Mouse (Mus musculus): ENCODE data around the gene Cacnb2. TPM values are rescaled to one million over a fixed set of nuclear protein-coding genes. Genes with fewer than 3 reads are reported as not detected.

The Cacnb2 gene
- polyA plus RNA-seq, 1 experiment from 2014 or later: 6.2 TPM

DNA sequence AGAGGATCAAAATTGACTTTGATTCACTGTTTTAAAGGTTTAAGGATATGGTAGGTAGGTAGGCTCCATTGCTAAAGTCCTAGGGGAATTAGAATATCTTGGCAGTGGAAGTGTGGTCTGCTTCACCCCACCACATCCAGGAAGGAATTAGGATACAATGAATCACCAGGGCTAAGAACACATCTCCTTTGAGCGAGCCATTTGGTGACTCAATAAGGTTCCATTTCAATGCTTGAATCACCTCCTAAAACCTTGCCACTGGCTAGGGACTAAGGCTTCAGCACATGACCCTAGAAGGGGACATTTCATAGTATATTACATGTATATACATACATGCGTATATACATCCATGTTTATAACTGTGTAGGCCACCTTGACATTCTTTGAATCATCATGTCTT is 30.3 kb downstream of the Cacnb2 start:
- H3K4me1 ChIP-seq (ENCODE audit: control insufficient read depth, insufficient read depth, low read length): no peaks in the 10 kb centered on the region
- H3K27me3 ChIP-seq (ENCODE audit: control insufficient read depth, insufficient read depth, low read length): no peaks in the 10 kb centered on the region
- no peaks in the 10 kb centered on the region for H3K9me3 ChIP-seq (ENCODE audit: control insufficient read depth, low read depth, low read length)
- no peak overlapping the region for H3K4me2 ChIP-seq (replicated peaks; ENCODE audit: low read depth, low read length)
- ATAC-seq (ENCODE audit: insufficient number of reproducible peaks, insufficient read depth, low FRiP score, low read depth): no peak
- H3K9ac ChIP-seq (replicated peaks; ENCODE audit: low read depth, low read length): no peak overlapping the region
- no peak overlapping the region for H3K27ac ChIP-seq (ENCODE audit: low read length)
- no peak overlapping the region for H3K4me3 ChIP-seq (ENCODE audit: low read depth, low read length)
- H3K36me3 ChIP-seq (ENCODE audit: control insufficient read depth, insufficient read depth, low read length): no peaks in the 10 kb centered on the region
- 90% methylated on average over 2 of the region's 2 CpGs for whole genome bisulfite sequencing

DNA sequence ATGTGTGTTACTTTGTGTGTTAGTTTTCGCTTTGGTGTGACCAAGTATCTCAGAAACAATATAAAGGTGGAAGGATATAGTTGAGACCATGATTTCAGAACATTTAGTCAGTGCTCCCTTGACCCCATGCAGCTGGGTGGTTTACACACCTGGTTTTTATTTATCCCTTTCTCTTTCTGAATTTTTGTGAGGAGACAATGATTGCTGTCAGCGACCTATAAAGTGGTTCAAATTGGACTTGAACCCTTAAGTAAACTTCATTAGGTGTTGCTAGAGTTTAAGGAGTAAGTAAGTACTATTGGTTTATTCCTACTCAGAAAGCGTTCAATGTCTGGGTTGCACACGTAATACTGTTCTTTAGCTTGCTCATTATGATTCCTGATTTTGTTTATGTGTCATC is 36.4 kb downstream of the Cacnb2 start:
- Histone ChIP-seq H3K4me3 (ENCODE audit: low read depth, low read length) (no peak overlapping the region), H3K9ac (replicated peaks; ENCODE audit: low read depth, low read length) (no peak overlapping the region), H3K4me1 (ENCODE audit: control insufficient read depth, insufficient read depth, low read length) (peaks cover 8% of the 10 kb centered on the region; the same call in 1 of the 2 replicates), H3K9me3 (ENCODE audit: control insufficient read depth, low read depth, low read length) (no peaks in the 10 kb centered on the region), H3K27ac (ENCODE audit: low read length) (no peak overlapping the region), H3K36me3 (ENCODE audit: control insufficient read depth, insufficient read depth, low read length) (no peaks in the 10 kb centered on the region), H3K4me2 (replicated peaks; ENCODE audit: low read depth, low read length) (no peak overlapping the region), H3K27me3 (ENCODE audit: control insufficient read depth, insufficient read depth, low read length) (no peaks in the 10 kb centered on the region)
- 81% methylated on average over 4 of the region's 4 CpGs for WGBS
- no peak for ATAC-seq (ENCODE audit: insufficient number of reproducible peaks, insufficient read depth, low FRiP score, low read depth)

DNA sequence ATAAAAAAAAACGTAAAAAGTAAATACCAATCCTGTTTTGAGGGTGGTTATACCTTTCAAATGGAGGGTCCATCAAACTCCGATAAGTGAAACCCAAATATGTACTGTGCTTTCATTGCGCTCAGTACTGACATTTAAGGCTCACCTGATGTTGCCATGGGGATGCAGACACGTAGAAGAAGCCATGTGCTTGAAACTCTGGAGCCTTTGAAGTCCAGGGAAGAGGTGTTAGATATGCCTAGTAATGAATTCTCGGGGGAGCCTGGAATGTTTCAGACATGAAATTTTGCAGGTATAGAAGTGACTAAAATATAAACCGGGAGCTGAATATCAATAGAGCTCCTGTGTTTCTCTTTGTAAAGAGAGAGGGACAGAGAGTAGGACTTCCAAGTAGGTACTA is 37.0 kb downstream of the Cacnb2 start:
- no peak for ATAC-seq (ENCODE audit: insufficient number of reproducible peaks, insufficient read depth, low FRiP score, low read depth)
- Histone ChIP-seq H3K4me3 (ENCODE audit: low read depth, low read length) (no peak overlapping the region), H3K9me3 (ENCODE audit: control insufficient read depth, low read depth, low read length) (no peaks in the 10 kb centered on the region), H3K9ac (replicated peaks; ENCODE audit: low read depth, low read length) (no peak overlapping the region), H3K4me2 (replicated peaks; ENCODE audit: low read depth, low read length) (no peak overlapping the region), H3K36me3 (ENCODE audit: control insufficient read depth, insufficient read depth, low read length) (no peaks in the 10 kb centered on the region), H3K4me1 (ENCODE audit: control insufficient read depth, insufficient read depth, low read length) (peaks cover 8% of the 10 kb centered on the region; the same call in 1 of the 2 replicates), H3K27me3 (ENCODE audit: control insufficient read depth, insufficient read depth, low read length) (no peaks in the 10 kb centered on the region), H3K27ac (ENCODE audit: low read length) (no peak overlapping the region)
- 74% methylated on average over 6 of the region's 6 CpGs for WGBS

DNA sequence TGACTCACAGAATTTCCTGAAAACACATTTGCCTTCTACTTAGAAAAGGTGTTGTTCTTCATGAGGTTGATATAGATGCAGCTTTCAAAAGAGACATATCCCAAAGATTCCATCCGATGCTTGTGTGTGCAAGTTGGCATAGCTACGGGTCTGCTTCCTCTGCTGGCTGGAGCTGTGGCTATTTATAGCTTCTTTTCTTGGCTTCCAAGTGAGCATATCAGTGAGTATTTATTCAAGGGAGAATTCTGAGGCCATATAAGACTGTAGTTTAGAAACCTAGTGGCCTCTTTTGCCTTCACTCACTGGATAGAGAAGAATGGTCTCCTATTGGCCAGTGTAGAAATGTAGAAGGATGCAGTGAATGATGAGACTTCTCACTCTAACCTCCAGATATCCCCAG is 38.2 kb downstream of the Cacnb2 start:
- Histone ChIP-seq H3K27me3 (ENCODE audit: control insufficient read depth, insufficient read depth, low read length) (no peaks in the 10 kb centered on the region), H3K9me3 (ENCODE audit: control insufficient read depth, low read depth, low read length) (no peaks in the 10 kb centered on the region), H3K4me3 (ENCODE audit: low read depth, low read length) (no peak overlapping the region), H3K27ac (ENCODE audit: low read length) (peak overlapping the region; percentile 75), H3K36me3 (ENCODE audit: control insufficient read depth, insufficient read depth, low read length) (no peaks in the 10 kb centered on the region), H3K9ac (replicated peaks; ENCODE audit: low read depth, low read length) (no peak overlapping the region), H3K4me2 (replicated peaks; ENCODE audit: low read depth, low read length) (no peak overlapping the region), H3K4me1 (ENCODE audit: control insufficient read depth, insufficient read depth, low read length) (peaks cover 8% of the 10 kb centered on the region; the same call in 1 of the 2 replicates)
- peak; percentile 72; the same call in 1 of the 2 replicates for ATAC-seq (ENCODE audit: insufficient number of reproducible peaks, insufficient read depth, low FRiP score, low read depth)
- WGBS: 34% methylated on average over 2 of the region's 2 CpGs

DNA sequence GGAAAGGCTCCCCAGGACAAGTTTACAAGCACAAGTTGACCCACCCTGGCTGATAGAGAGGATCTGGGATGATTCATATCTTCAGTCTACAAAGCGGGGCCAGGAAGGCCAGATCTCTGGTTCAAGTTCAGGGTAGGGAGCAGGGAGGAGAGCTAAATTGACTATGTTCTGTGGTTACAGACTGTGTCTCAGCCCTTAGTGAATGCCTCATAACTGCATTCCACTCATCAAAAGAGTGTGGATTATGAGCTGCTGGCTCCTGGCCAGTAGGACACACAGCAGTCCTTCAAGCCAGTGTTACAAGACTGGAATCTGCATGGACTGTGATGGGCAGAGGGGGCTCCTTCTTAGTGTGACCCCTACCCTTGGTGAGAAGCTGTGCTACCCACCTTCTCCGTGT is 48.4 kb downstream of the Cacnb2 start:
- Histone ChIP-seq H3K4me3 (ENCODE audit: low read depth, low read length) (no peak overlapping the region), H3K27me3 (ENCODE audit: control insufficient read depth, insufficient read depth, low read length) (no peaks in the 10 kb centered on the region), H3K27ac (ENCODE audit: low read length) (no peak overlapping the region), H3K9me3 (ENCODE audit: control insufficient read depth, low read depth, low read length) (no peaks in the 10 kb centered on the region), H3K4me2 (replicated peaks; ENCODE audit: low read depth, low read length) (no peak overlapping the region), H3K9ac (replicated peaks; ENCODE audit: low read depth, low read length) (no peak overlapping the region), H3K36me3 (ENCODE audit: control insufficient read depth, insufficient read depth, low read length) (no peaks in the 10 kb centered on the region), H3K4me1 (ENCODE audit: control insufficient read depth, insufficient read depth, low read length) (0 out of 2 replicates have a peak, but pooled peaks cover 7% of the 10 kb centered on the region)
- 42% methylated on average over 2 of the region's 2 CpGs for WGBS
- no peak for ATAC-seq (ENCODE audit: insufficient number of reproducible peaks, insufficient read depth, low FRiP score, low read depth)

DNA sequence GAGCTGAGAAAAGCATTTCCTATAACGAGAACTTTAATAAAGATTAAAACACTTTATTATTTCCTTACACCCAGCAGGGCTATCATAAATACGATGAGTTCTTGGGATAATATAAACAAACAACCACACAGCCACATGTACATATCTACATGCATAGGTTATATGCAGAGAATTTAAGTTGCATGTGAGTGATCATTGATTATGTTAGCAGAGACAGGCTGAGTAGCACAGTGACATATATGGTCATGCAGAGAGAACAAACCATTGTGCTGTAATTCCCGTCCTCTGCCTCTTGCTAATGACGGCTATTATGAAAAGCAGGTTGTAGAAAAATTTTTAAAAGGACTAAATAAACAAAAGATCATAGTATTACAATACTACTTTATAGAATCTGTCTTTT is 53.8 kb downstream of the Cacnb2 start:
- Histone ChIP-seq H3K4me1 (ENCODE audit: control insufficient read depth, insufficient read depth, low read length) (0 out of 2 replicates have a peak, but pooled peaks cover under 1% of the 10 kb centered on the region), H3K9ac (replicated peaks; ENCODE audit: low read depth, low read length) (no peak overlapping the region), H3K27me3 (ENCODE audit: control insufficient read depth, insufficient read depth, low read length) (no peaks in the 10 kb centered on the region), H3K4me3 (ENCODE audit: low read depth, low read length) (no peak overlapping the region), H3K9me3 (ENCODE audit: control insufficient read depth, low read depth, low read length) (no peaks in the 10 kb centered on the region), H3K27ac (ENCODE audit: low read length) (no peak overlapping the region), H3K4me2 (replicated peaks; ENCODE audit: low read depth, low read length) (no peak overlapping the region), H3K36me3 (ENCODE audit: control insufficient read depth, insufficient read depth, low read length) (no peaks in the 10 kb centered on the region)
- WGBS: 71% methylated on average over 4 of the region's 4 CpGs
- ATAC-seq (ENCODE audit: insufficient number of reproducible peaks, insufficient read depth, low FRiP score, low read depth): no peak

DNA sequence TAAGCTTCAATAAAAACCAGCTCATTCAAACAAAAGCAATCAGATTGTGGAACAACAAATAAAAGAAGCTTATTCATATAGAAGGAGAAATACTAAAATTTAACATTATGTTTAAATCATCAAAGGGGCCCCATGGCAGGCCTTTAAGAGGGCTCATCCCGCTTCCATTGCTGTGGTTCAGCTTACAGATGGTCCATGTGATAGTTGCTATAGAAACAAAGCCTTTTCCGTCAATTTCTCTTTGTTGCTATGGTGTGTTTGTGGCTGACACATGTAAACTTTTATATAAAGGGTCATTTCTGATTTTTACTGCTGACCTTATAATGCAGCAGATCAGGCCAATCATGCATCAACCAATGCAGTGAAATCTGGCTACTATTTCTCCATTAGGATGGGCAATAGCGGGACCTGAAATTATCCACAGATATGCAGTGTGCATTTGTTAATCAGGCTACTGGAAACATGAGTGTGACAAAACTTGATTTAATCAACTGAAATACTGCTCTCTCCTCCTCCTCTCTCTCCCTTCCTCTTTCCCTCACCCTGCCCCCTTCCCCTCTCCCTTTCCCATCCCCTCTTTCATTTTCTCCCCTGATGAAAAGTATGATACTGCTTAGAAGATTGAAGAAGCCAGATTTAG is 54.4 kb downstream of the Cacnb2 start:
- H3K4me3 ChIP-seq (ENCODE audit: low read depth, low read length): no peak overlapping the region
- no peak for ATAC-seq (ENCODE audit: insufficient number of reproducible peaks, insufficient read depth, low FRiP score, low read depth)
- H3K4me1 ChIP-seq (ENCODE audit: control insufficient read depth, insufficient read depth, low read length): no peaks in the 10 kb centered on the region
- no peak overlapping the region for H3K27ac ChIP-seq (ENCODE audit: low read length)
- no peaks in the 10 kb centered on the region for H3K9me3 ChIP-seq (ENCODE audit: control insufficient read depth, low read depth, low read length)
- no peak overlapping the region for H3K9ac ChIP-seq (replicated peaks; ENCODE audit: low read depth, low read length)
- H3K36me3 ChIP-seq (ENCODE audit: control insufficient read depth, insufficient read depth, low read length): no peaks in the 10 kb centered on the region
- H3K4me2 ChIP-seq (replicated peaks; ENCODE audit: low read depth, low read length): no peak overlapping the region
- H3K27me3 ChIP-seq (ENCODE audit: control insufficient read depth, insufficient read depth, low read length): no peaks in the 10 kb centered on the region
- 70% methylated on average over 3 of the region's 3 CpGs for WGBS

DNA sequence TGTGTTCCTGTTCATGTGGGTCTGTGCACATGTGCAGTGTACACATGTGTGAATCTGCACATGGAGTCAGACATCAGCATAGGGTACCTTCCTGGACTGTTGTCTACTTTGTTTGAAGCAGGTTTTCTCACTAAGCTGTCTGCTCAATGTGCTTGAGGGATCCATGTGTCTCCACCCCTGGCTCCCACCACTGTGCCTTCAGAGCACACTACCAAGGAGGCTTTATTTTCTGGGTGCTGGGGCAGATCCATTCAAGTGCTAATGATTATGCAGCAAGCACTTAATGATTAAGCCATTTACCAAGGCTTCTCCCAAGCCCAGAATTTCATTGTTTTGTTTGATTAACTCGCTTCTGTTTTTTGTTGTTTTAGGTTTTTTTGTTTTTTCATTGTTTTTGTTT is 62.3 kb downstream of the Cacnb2 start:
- no peak overlapping the region for H3K27ac ChIP-seq (ENCODE audit: low read length)
- ATAC-seq (ENCODE audit: insufficient number of reproducible peaks, insufficient read depth, low FRiP score, low read depth): no peak
- no peaks in the 10 kb centered on the region for H3K27me3 ChIP-seq (ENCODE audit: control insufficient read depth, insufficient read depth, low read length)
- H3K4me2 ChIP-seq (replicated peaks; ENCODE audit: low read depth, low read length): no peak overlapping the region
- no peak overlapping the region for H3K9ac ChIP-seq (replicated peaks; ENCODE audit: low read depth, low read length)
- H3K36me3 ChIP-seq (ENCODE audit: control insufficient read depth, insufficient read depth, low read length): no peaks in the 10 kb centered on the region
- H3K4me3 ChIP-seq (ENCODE audit: low read depth, low read length): no peak overlapping the region
- H3K4me1 ChIP-seq (ENCODE audit: control insufficient read depth, insufficient read depth, low read length): no peaks in the 10 kb centered on the region
- WGBS: 66% methylated on average over 1 of the region's 1 CpGs
- H3K9me3 ChIP-seq (ENCODE audit: control insufficient read depth, low read depth, low read length): no peaks in the 10 kb centered on the region

DNA sequence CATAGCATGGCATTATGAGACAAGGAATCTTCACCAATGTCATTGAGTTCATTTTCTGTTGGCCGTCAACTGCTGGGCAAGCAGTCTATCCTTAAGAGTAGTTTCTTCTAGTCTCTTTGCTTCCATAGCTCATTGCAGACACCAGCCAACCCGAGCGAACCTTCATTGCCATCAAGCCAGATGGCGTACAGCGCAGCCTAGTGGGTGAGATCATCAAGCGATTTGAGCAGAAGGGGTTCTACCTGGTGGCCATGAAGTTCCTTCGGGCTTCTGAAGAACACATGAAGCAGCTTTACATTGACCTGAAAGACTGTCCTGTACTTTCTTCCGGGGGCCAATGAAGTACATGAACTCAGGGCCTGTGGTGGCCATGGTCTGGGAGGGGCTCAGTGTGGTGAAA is 69.2 kb downstream of the Cacnb2 start:
- Histone ChIP-seq H3K9ac (replicated peaks; ENCODE audit: low read depth, low read length) (no peak overlapping the region), H3K4me3 (ENCODE audit: low read depth, low read length) (no peak overlapping the region), H3K4me1 (ENCODE audit: control insufficient read depth, insufficient read depth, low read length) (no peaks in the 10 kb centered on the region), H3K9me3 (ENCODE audit: control insufficient read depth, low read depth, low read length) (no peaks in the 10 kb centered on the region), H3K36me3 (ENCODE audit: control insufficient read depth, insufficient read depth, low read length) (no peaks in the 10 kb centered on the region), H3K27me3 (ENCODE audit: control insufficient read depth, insufficient read depth, low read length) (no peaks in the 10 kb centered on the region), H3K27ac (ENCODE audit: low read length) (no peak overlapping the region), H3K4me2 (replicated peaks; ENCODE audit: low read depth, low read length) (no peak overlapping the region)
- ATAC-seq (ENCODE audit: insufficient number of reproducible peaks, insufficient read depth, low FRiP score, low read depth): no peak
- WGBS: 94% methylated on average over 8 of the region's 8 CpGs

All from stomach, embryonic 14.5 days (tissue).